Mouse (Mus musculus) brain, embryonic 14.5 days (tissue): ENCODE measurements around the gene Jag1. TPM values are rescaled to one million over a fixed set of nuclear protein-coding genes. Genes with fewer than 3 reads are reported as not detected.

ENCODE experiments used
- DNase-seq: peaks from one replicate; pipeline ENCODE4 v3.0.0-alpha.2; 2011; ENCODE audit warnings: low read depth
- CTCF ChIP-seq: fragments of 200-500 bp; IDR thresholded peaks from 2 replicates; pipeline ENCODE4 v1.5.1; 2012; ENCODE audit warnings: inconsistent platforms, mild to moderate bottlenecking, moderate library complexity, borderline replicate concordance; ENCODE audit not compliant: insufficient read depth, insufficient read length; ENCODE audit errors: extremely low read depth
- POLR2A ChIP-seq: fragments of 200-500 bp; IDR thresholded peaks from 2 replicates; pipeline ENCODE4 v1.6.1; 2012; ENCODE audit warnings: mild to moderate bottlenecking, inconsistent platforms, borderline replicate concordance; ENCODE audit not compliant: poor library complexity, insufficient read depth, insufficient read length, severe bottlenecking; ENCODE audit errors: extremely low read depth
- polyA plus RNA-seq: library from polyadenylated mRNA; depleted of rRNA; stranded (reverse); fragments of >200 nt; gene quantifications from 2 replicates; pipeline ENCODE4 v1.2.3, GENCODE M21; 2012; rRNA removed

Gene Jag1
- polyA plus RNA-seq, 1 experiment, result 13.0 TPM

GRCm38 (mm10) chr2:137079721-137080320 lies 36.6 kb downstream of the Jag1 start:
- TF ChIP-seq POLR2A, result no peak
- TF ChIP-seq CTCF, result no peak
- DNase-seq, result no peak

- no peak for TF ChIP-seq CTCF
- no peak for DNase-seq
Measured at GRCm38 (mm10) chr2:137078771-137079170, 37.7 kb downstream of the Jag1 start.

GRCm38 (mm10) chr2:137074313-137074620 lies 42.2 kb downstream of the Jag1 start:
- TF ChIP-seq POLR2A (no peak), CTCF (no peak)
- no peak for DNase-seq

- peak; percentile 69 for DNase-seq
- no peak for TF ChIP-seq POLR2A
- TF ChIP-seq CTCF, result no peak
Measured at GRCm38 (mm10) chr2:137073473-137074312, 42.8 kb downstream of the Jag1 start.

- DNase-seq, result no peak
- TF ChIP-seq POLR2A, result no peak
- TF ChIP-seq CTCF, result no peak
Measured at GRCm38 (mm10) chr2:137067479-137068110, 48.8 kb downstream of the Jag1 start.

GRCm38 (mm10) chr2:137064513-137064912 lies 51.9 kb downstream of the Jag1 start:
- TF ChIP-seq CTCF (no peak), POLR2A (no peak)
- no peak for DNase-seq

- no peak for DNase-seq
Measured at GRCm38 (mm10) chr2:137063829-137064228, 52.6 kb downstream of the Jag1 start.

GRCm38 (mm10) chr2:137049906-137050305 lies 66.5 kb downstream of the Jag1 start:
- DNase-seq, result no peak
- TF ChIP-seq CTCF, result no peak
- TF ChIP-seq POLR2A, result no peak

More at GRCm38 (mm10) chr2:137063829-137064228, 52.6 kb downstream of the Jag1 start:
- TF ChIP-seq POLR2A, result no peak
- no peak for TF ChIP-seq CTCF

GRCm38 (mm10) chr2:137049367-137049766 lies 67.1 kb downstream of the Jag1 start:
- no peak for DNase-seq
- no peak for TF ChIP-seq POLR2A
- TF ChIP-seq CTCF, result no peak

- no peak for DNase-seq
- TF ChIP-seq POLR2A (no peak), CTCF (no peak)
Measured at GRCm38 (mm10) chr2:137044122-137044521, 72.3 kb downstream of the Jag1 start.

Other genes starting within 250 kb of the Jag1 start
- gene AL731706.2, start 231.0 kb downstream of the Jag1 start, polyA plus RNA-seq, result 50.7 TPM in 1 of 2 replicates, not detected in the other
- gene Slx4ip, start 225.4 kb downstream of the Jag1 start, polyA plus RNA-seq, result 5.0 and 8.3 TPM in 2 replicates
- gene AL731706.1, start 225.3 kb downstream of the Jag1 start, polyA plus RNA-seq, result 10.0 and 12.5 TPM in 2 replicates
- 9.9 and 10.6 TPM in 2 replicates for gene Mkks, start 225.3 kb downstream of the Jag1 start, polyA plus RNA-seq